Mouse (Mus musculus) liver, embryonic 14.5 days (tissue): ENCODE results near the gene Clec2d.

Experiments
- CTCF ChIP-seq: IDR thresholded peaks from 2 replicates; pipeline ENCODE4 v1.5.1; 2016; ENCODE audit warnings: antibody characterized with exemption, low read depth, control low read depth
- EP300 ChIP-seq: IDR thresholded peaks from 2 replicates; pipeline ENCODE4 v1.6.1; 2016; ENCODE audit warnings: antibody characterized with exemption, low read depth

GRCm38 (mm10) chr6:129179281-129179680 lies 1.1 kb upstream of the Clec2d start:
- TF ChIP-seq CTCF (no peak), EP300 (no peak)
